Mouse (Mus musculus) cerebellum, adult (tissue): ENCODE measurements around the gene Vdr.
A peak's percentile ranks its signal among the peaks of the same experiment; 100 is the strongest.

Source experiments
- ATAC-seq: cut with Nextera tagmentation; 2 replicates; pipeline ENCODE4 v1.9.2; 2017; ENCODE audit warnings: mild to moderate bottlenecking, moderate library complexity, mixed read lengths; ENCODE audit not compliant: insufficient number of reproducible peaks, low FRiP score, low TSS enrichment

The Vdr gene

DNA sequence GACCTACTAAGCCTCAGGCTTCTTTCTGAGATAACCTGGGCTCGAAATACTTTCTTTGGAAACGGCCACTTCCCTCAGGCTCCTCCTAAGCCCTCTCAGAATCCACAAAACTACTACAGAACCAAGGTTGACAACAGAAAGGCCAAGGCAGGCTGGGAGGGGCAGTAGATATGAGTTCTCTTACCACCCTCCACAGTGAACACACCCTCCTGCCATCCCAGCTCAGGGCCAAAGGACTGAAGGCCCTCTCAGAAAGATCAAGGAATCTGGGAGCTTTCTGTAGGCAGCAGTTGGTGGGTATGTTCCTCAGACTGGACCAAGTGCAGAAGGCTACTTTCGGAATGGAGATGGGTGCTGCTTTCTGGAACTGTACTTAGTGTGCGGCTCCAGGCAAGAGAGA is 95.2 kb downstream of the Vdr start:
- ATAC-seq, result no peak

DNA sequence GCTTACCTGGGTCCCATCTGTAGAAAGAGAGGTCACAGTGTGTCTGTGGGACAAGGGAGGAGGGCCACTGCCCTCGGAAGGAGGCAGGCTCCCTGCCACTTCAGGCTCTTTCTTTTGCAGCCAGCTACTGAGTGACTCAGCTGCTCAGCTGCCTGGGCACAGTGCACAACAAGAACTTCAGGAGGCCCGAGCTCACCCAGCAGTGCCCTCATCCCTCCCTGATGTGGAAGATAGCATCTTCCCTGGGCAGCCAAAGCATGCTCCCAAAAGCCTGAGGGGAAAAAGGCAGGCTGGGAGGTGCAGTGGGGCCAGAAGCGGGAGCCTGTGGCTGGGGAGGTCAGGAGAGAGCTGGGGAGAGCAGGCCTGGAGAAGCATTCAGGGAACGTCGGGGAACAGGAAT is 95.7 kb downstream of the Vdr start:
- ATAC-seq, result no peak

DNA sequence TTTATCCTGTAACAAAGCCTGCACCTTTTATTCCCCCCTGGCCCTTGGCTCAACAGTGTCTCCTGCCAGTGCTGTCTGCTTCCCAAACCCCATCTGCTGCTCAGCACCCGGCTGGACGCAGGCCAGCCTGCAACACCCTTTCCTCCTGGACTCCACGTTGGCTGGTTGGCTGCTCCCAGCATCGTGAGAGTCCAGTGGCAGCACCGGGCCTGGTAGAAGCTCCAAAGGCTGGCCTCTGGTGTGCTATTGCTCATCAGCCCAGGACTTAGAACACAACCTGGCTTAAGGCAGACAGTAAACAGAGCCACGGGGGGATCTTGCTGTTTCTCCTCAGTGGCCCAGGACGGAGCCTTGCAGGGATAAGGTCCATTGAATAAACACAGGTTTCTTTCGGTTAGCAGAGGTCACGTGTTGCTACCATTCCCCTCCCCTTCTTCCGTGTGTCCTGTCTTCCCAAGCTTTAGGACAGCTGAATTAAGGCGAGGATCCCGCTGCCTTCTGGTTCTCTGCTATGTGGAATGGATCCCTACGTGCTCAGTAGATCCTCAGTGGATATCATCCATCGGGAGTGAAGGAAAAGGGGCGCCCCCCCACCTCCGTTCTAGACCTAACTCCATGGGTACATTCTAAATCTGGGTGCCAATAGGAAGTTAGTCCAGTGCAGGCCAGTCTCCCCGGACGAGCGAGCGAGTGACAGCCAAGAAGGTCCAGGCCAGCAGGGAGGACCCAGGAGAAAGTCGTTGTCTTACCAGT is 96.8 kb downstream of the Vdr start:
- ATAC-seq, result peak; percentile 51

DNA sequence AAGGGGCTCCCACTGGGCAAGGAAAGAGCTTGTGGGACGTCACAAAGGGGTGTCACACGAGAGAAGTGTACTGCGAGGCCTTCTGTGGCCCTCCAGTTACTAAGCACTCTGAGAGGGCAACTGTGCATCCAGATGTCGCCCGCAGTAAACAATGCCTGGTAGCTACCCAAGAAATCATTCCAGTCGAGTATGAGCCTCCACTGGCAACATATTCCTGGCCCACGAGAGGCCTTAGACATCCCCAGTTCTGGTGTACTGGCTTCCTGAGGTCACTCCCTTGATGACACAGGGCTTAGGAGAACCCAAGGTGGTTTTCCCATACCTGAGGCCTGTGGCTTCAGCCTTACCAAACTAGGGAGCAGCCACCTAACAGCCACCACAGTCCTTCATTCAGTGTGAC is 97.6 kb downstream of the Vdr start:
- no peak for ATAC-seq

DNA sequence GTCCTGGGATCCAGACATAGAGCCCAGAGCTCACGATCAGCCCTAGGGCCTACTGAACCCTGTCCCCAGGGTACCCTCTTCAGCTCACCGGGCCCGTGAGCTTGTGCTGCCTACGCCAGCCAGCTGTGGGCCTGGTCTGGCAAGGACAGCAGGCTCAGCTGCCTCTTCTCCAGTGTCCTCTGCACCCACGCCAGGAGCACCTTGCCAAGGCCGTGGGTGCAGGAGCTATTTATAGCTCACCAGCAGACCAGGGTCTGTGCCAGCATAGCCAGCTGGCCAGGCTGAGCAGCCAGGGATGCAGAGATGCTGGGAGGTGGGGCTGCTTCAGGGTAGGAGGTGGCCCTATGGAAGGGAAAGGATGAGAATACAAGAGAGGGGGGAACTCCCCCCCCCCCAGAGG is 98.3 kb downstream of the Vdr start:
- ATAC-seq, result peak; percentile 83

DNA sequence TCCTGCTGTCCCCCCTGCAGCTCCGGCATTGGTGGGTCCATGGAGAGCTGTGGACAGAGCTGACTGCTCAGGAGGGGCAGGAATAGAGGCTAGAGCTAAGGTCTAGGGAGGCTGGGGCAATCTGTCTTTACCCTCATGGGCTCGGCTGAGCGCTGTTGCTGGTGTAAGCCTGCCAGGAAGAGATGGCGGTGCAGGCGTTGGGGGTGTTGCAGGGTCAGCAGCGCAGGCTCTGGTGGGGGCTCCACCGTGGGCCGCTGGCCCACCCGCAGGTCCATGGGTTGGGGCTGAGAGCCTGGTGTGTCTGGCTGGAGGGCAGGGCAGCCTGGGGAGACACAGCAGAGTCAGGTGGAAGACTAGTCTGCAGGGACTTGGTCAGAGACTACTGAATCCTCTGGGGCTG is 99.1 kb downstream of the Vdr start:
- ATAC-seq, result no peak

DNA sequence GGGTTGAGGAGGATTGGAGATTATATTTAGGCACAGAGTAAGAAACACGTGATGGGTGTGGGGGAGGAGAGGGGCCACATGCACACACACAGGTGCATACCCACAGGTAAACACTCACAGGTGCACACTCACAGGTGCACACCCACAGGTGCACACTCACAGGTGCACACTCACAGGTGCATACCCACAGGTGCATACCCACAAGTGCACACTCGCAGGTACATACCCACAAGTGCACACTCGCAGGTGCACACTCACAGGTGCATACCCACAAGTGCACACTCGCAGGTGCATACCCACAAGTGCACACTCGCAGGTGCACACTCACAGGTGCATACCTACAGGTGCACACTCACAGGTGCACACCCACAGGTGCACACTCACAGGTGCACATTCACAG is 100.0 kb downstream of the Vdr start:
- ATAC-seq, result no peak

DNA sequence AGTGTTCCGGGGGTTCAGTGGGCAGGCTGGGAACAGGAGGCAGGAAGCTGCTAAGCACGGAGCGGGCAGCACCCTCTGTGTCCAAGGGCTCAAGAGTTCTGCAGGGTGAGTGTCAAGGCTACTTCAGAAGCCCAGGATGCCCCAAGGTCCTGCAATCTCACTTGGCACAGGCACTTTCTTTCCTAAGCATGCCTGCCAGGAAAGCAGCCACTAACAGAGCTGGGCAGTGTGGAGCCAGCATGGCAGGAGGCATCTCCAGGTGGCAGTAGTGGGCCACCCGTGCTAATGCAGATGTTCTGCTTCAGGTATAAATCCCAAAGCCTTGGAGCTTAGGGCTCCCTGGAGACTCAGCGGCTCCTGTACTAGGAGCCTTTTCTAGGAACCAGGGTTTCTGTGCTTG is 100.5 kb downstream of the Vdr start:
- no peak for ATAC-seq

DNA sequence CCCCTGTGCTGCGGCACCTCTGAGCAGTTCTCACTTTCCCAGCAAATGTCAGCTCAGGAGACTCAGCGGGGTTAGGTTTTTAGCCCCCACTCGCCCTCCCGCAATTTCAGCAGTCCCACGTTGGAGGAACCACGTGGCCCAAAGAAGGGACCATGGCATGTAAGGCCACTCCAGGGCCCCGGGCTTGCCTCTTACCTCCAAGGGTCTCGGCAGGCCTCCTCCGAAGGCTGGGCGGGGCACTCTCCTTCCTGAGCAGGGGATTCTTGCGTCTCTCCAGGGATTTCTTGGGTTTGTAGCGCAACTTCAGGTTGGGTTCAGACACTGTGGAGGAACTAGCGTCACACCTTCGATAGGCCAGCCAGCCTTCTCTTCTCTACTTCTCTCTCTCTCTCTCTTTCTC is 101.2 kb downstream of the Vdr start:
- no peak for ATAC-seq

DNA sequence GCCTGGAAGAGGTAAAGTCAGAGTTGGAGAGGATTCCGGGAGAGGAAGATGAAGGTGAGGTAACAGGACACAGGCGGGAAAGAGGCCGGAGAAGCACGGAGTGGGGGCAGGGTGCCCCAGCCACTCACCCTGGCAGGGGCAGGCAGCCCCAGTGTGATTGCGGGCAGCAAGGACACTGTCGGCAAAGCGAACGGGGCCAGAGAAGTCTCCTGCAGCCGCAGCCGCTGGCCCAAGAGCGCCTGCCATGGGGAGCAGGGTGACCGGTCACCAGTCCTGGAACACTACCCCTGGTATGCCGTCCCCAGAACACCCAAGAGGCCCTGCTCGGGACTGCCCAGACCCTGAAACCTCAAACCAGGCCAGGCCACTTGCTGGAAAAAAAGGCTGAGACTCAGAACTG is 101.9 kb downstream of the Vdr start:
- ATAC-seq, result no peak

DNA sequence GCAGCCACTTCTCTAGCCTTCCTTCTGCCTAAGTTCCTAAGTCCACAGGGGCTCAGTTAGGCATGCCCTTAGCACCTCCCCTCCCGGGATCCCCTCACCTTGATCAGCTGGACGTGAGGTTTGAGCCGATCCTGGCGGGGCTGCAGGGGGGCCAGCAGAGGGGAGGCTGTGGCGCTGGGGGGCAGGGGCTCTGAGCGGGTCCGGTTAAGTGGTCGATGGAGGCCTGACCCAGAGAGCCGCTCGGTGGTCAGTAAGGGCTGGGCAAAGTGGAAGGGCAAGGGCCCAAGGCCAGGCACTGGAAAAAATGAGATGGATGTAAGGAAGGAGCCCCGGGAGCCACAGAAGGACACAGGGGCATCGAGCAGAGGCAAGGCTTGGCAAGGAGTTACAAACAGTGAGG is 102.6 kb downstream of the Vdr start:
- no peak for ATAC-seq
